Mouse (Mus musculus) limb, embryonic 14.5 days (tissue): ENCODE data around the gene Arhgap42. TPM values are rescaled to one million over a fixed set of nuclear protein-coding genes. Genes with fewer than 3 reads are reported as not detected.
A peak's percentile ranks its signal among the peaks of the same experiment; 100 is the strongest.

Experiments
- ATAC-seq: fragments of 200-750 bp; cut with Nextera tagmentation; 2 replicates; pipeline ENCODE4 v1.8.0; 2017; ENCODE audit warnings: low read depth, moderate number of reproducible peaks, moderate TSS enrichment; ENCODE audit not compliant: low FRiP score
- DNase-seq: peaks from one replicate; pipeline ENCODE4 v3.0.0-alpha.2; 2015; ENCODE audit warnings: low spot score
- H3K27ac ChIP-seq: fragments of 300-500 bp; sonication (generic); replicated peaks from 2 replicates; pipeline ENCODE4 v1.5.1; 2014; ENCODE audit warnings: low read depth, mild to moderate bottlenecking, low read length, moderate library complexity, mixed read lengths
- H3K27me3 ChIP-seq: fragments of 300-500 bp; sonication (generic); 2 replicates; pipeline ENCODE4 v1.6.1; 2014; ENCODE audit warnings: low read length, mixed read lengths; ENCODE audit not compliant: control insufficient read depth, insufficient read depth
- H3K36me3 ChIP-seq: fragments of 300-500 bp; sonication (generic); 2 replicates; pipeline ENCODE4 v1.6.1; 2014; ENCODE audit warnings: mild to moderate bottlenecking, low read length, moderate library complexity, mixed read lengths; ENCODE audit not compliant: control insufficient read depth, insufficient read depth
- H3K4me1 ChIP-seq: fragments of 300-500 bp; sonication (generic); 2 replicates; pipeline ENCODE4 v1.6.1; 2014; ENCODE audit warnings: antibody characterized with exemption, low read length, mixed read lengths; ENCODE audit not compliant: control insufficient read depth, insufficient read depth
- H3K4me2 ChIP-seq: fragments of 300-500 bp; sonication (generic); replicated peaks from 2 replicates; pipeline ENCODE4 v1.6.1; 2014; ENCODE audit warnings: low read depth, mild to moderate bottlenecking, low read length, moderate library complexity; ENCODE audit not compliant: severe bottlenecking
- H3K4me3 ChIP-seq: fragments of 300-500 bp; sonication (generic); replicated peaks from 2 replicates; pipeline ENCODE4 v1.5.1; 2014; ENCODE audit warnings: low read length
- H3K9ac ChIP-seq: fragments of 300-500 bp; sonication (generic); 2 replicates; pipeline ENCODE4 v1.6.1; 2014; ENCODE audit warnings: mild to moderate bottlenecking, low read depth, low read length, moderate library complexity; ENCODE audit not compliant: severe bottlenecking
- H3K9me3 ChIP-seq: fragments of 300-500 bp; sonication (generic); 2 replicates; pipeline ENCODE4 v1.6.1; 2016; ENCODE audit warnings: low read length; ENCODE audit not compliant: control insufficient read depth
- POLR2A ChIP-seq: fragments of 200-500 bp; IDR thresholded peaks from 2 replicates; pipeline ENCODE4 v1.8.0; 2012; ENCODE audit warnings: inconsistent platforms, mild to moderate bottlenecking, moderate library complexity, borderline replicate concordance; ENCODE audit not compliant: insufficient read depth, insufficient read length; ENCODE audit errors: extremely low read depth
- WGBS: fragments of 180-500 bp; shearing (Covaris S2); extraction: QIAGEN DNeasy Blood & Tissue Kit; methylation state at CpG from one replicate; pipeline ENCODE4 v1.1.7; 2014; 5-methylcytosine and 5-hydroxymethylcytosine counted together
- polyA plus RNA-seq, 2 experiments: library from polyadenylated mRNA; depleted of rRNA in 1 of 2; stranded (reverse) in 1 of 2; unstranded in 1 of 2; fragments of >200 nt; fragmentation: Nextera tagmentation in 1 of 2; extraction: Ambion mirVana in 1 of 2; gene quantifications; 2 replicates each; pipeline versions ENCODE4 v1.2.1 to v1.2.3; 2012 to 2014

Gene Arhgap42
- polyA plus RNA-seq, 2 experiments: 21.3 to 40.5 TPM

DNA sequence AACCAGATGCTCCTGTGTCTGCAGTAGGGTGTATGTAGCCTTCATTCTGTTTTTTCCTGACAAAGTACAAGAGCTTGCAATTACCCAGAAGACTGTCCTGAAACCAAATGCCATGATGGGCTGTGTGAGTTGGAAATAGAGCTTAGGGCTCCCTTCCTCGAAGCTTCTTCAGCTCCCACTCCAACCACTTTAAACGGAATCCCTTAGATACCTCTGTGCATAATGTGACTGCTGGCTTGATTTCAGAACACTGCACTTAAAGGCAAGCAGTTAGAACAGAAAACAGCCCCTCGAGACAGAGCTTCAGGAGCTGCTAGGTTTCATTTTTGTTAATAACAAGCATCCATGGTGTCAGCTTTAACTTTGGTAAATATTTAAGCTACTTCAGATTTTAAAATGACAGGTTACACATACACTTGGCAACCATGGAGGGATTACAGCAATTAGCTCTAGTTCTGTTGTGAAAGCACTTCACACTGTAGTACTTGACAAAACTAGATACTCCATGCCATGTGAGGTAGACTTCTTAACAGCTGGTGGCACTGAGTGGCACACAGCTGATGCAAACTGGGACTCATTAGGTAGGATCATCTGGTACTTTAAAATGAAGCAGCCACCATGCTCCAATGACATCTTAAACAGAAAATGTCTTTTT lies 201.8 kb downstream of the Arhgap42 start:
- no peak overlapping the region for H3K9ac ChIP-seq
- H3K36me3 ChIP-seq: peaks cover 13% of the 10 kb centered on the region
- no peak overlapping the region for H3K4me3 ChIP-seq
- no peak overlapping the region for H3K4me2 ChIP-seq
- no peaks in the 10 kb centered on the region for H3K4me1 ChIP-seq
- ATAC-seq: no peak
- DNase-seq: no peak
- H3K27me3 ChIP-seq: no peaks in the 10 kb centered on the region
- no peaks in the 10 kb centered on the region for H3K9me3 ChIP-seq
- no peak overlapping the region for H3K27ac ChIP-seq
- no peak for TF ChIP-seq POLR2A
- 74% methylated on average over 3 of the region's 3 CpGs for WGBS

- Histone ChIP-seq H3K4me1 (peaks cover 10% of the 10 kb centered on the region; the same call in 1 of the 2 replicates), H3K4me2 (no peak overlapping the region), H3K27me3 (no peaks in the 10 kb centered on the region), H3K4me3 (no peak overlapping the region), H3K9me3 (no peaks in the 10 kb centered on the region), H3K27ac (peak overlapping the region; percentile 65), H3K9ac (no peak overlapping the region), H3K36me3 (peaks cover 23% of the 10 kb centered on the region)
- no peak for TF ChIP-seq POLR2A
- WGBS: 78% methylated on average over 3 of the region's 3 CpGs
- no peak for DNase-seq
- 0 out of 2 replicates have a peak, but pooled peaks have one; percentile 21 for ATAC-seq
Measured at GRCm38 (mm10) chr9:9027904-9028303, 211.0 kb downstream of the Arhgap42 start.

- Histone ChIP-seq H3K9me3 (no peaks in the 10 kb centered on the region), H3K4me2 (no peak overlapping the region), H3K4me3 (no peak overlapping the region), H3K27ac (peak overlapping the region; percentile 65), H3K9ac (no peak overlapping the region), H3K36me3 (peaks cover 19% of the 10 kb centered on the region), H3K27me3 (no peaks in the 10 kb centered on the region), H3K4me1 (peaks cover 10% of the 10 kb centered on the region; the same call in 1 of the 2 replicates)
- ATAC-seq (peak; percentile 77), DNase-seq (peak; percentile 79)
- WGBS: 17% methylated on average over 5 of the region's 5 CpGs
- no peak for TF ChIP-seq POLR2A
Measured at GRCm38 (mm10) chr9:9027445-9027844, 211.5 kb downstream of the Arhgap42 start.

- no peak overlapping the region for H3K27ac ChIP-seq
- H3K9me3 ChIP-seq: peaks cover 2% of the 10 kb centered on the region; the same call in 1 of the 2 replicates
- 94% methylated on average over 2 of the region's 2 CpGs for WGBS
- peaks cover 33% of the 10 kb centered on the region for H3K36me3 ChIP-seq
- no peak overlapping the region for H3K4me2 ChIP-seq
- H3K9ac ChIP-seq: no peak overlapping the region
- no peak for DNase-seq
- H3K4me1 ChIP-seq: no peaks in the 10 kb centered on the region
- H3K27me3 ChIP-seq: no peaks in the 10 kb centered on the region
- TF ChIP-seq POLR2A: no peak
- no peak for ATAC-seq
- no peak overlapping the region for H3K4me3 ChIP-seq
Measured at GRCm38 (mm10) chr9:9015108-9015507, 223.8 kb downstream of the Arhgap42 start.

GRCm38 (mm10) chr9:9001170-9001569 lies 237.7 kb downstream of the Arhgap42 start:
- no peak overlapping the region for H3K4me3 ChIP-seq
- H3K27ac ChIP-seq: no peak overlapping the region
- no peaks in the 10 kb centered on the region for H3K9me3 ChIP-seq
- H3K36me3 ChIP-seq: peaks cover 32% of the 10 kb centered on the region
- TF ChIP-seq POLR2A: no peak
- DNase-seq (peak; percentile 44), ATAC-seq (no peak)
- no peak overlapping the region for H3K9ac ChIP-seq
- H3K4me1 ChIP-seq: no peaks in the 10 kb centered on the region
- no peak overlapping the region for H3K4me2 ChIP-seq
- H3K27me3 ChIP-seq: no peaks in the 10 kb centered on the region
